Mouse (Mus musculus): Measurements from ENCODE around the gene Abhd17b. TPM values are rescaled to one million over a fixed set of nuclear protein-coding genes. Genes with fewer than 3 reads are reported as not detected.

Gene Abhd17b
- polyA plus RNA-seq, 1 experiment from 2014 or later = 47.1 TPM

DNA sequence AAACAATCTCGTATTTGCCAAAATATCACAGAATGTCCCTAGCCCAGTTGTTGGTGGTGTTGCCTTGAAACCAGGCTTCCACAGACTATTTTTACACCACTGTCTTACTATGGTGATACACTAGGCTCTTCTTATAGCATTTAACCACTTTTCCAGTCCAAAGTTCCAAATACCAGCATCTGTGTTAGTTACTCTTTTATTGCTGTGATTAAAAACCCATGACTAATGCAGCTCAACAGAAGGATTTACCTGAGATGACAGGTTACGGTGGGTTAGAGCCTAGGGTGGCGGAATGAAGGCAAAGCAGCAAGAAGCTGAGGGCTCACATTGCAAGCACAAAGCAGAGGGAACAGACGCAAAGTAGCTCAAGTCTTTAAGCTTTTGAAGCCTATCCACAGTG lies 16.7 kb downstream of the Abhd17b start:
- no peaks in the 10 kb centered on the region for H3K36me3 ChIP-seq (ENCODE audit: control insufficient read depth, insufficient read depth, low read length)
- ATAC-seq (replicated peaks; ENCODE audit: low FRiP score) = no peak
- H3K27ac ChIP-seq (ENCODE audit: low read depth, low read length) = no peak overlapping the region
- H3K9ac ChIP-seq (ENCODE audit: low read length) = no peak overlapping the region
- H3K9me3 ChIP-seq (ENCODE audit: control insufficient read depth, low read length) = no peaks in the 10 kb centered on the region; the same call in 1 of the 2 replicates
- 93% methylated on average over 4 of the region's 4 CpGs for WGBS
- no peak overlapping the region for H3K4me3 ChIP-seq (ENCODE audit: low read depth, low read length)
- H3K4me2 ChIP-seq (ENCODE audit: low read depth, low read length, severe bottlenecking) = no peak overlapping the region
- no peaks in the 10 kb centered on the region for H3K4me1 ChIP-seq (replicated peaks; ENCODE audit: control insufficient read depth, insufficient read depth, low read length)
- H3K27me3 ChIP-seq (ENCODE audit: control insufficient read depth, insufficient read depth, low read length) = no peaks in the 10 kb centered on the region
- DNase-seq (ENCODE audit: low spot score) = no peak

DNA sequence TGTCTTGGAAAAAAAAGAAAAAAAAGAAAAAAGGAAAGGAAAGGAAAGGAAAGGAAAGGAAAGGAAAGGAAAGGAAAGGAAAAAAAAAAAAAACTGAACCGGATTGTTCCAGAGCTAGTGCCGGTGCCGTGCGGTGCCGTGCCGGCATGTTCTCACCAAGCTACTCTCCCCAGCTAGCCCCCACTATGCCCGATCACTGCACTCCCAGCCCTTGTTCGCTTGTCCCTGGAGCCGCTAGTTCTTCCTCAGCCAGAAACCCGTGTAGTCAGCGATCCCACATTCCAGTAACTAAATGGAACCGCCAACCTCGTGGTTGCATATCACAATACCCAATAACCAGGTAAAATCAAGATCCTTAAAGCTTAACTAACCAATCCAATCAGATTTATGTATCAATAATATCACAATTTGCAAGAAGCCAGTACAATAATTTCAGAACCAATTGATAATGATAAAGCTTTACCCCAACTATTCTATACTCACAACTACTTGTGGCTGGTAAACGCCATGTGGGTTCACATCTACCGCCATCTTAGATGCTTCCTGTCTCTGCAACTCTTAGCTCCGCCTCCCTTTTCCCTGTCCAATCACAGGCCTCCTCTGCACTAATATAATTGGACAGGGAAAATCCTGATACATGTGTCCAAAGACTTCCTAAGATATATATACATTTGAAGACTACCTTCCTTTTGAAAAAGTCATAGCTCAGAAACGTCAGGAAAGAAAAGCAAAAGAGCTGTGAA lies 21.5 kb downstream of the Abhd17b start:
- no peak overlapping the region for H3K4me3 ChIP-seq (ENCODE audit: low read depth, low read length)
- H3K9ac ChIP-seq (ENCODE audit: low read length) = no peak overlapping the region
- H3K27me3 ChIP-seq (ENCODE audit: control insufficient read depth, insufficient read depth, low read length) = no peaks in the 10 kb centered on the region
- no peak overlapping the region for H3K4me2 ChIP-seq (ENCODE audit: low read depth, low read length, severe bottlenecking)
- ATAC-seq (replicated peaks; ENCODE audit: low FRiP score) (no peak), DNase-seq (ENCODE audit: low spot score) (no peak)
- 97% methylated on average over 17 of the region's 17 CpGs for WGBS
- no peak overlapping the region for H3K27ac ChIP-seq (ENCODE audit: low read depth, low read length)
- no peaks in the 10 kb centered on the region; the same call in 1 of the 2 replicates for H3K9me3 ChIP-seq (ENCODE audit: control insufficient read depth, low read length)
- H3K4me1 ChIP-seq (replicated peaks; ENCODE audit: control insufficient read depth, insufficient read depth, low read length) = no peaks in the 10 kb centered on the region
- H3K36me3 ChIP-seq (ENCODE audit: control insufficient read depth, insufficient read depth, low read length) = no peaks in the 10 kb centered on the region

DNA sequence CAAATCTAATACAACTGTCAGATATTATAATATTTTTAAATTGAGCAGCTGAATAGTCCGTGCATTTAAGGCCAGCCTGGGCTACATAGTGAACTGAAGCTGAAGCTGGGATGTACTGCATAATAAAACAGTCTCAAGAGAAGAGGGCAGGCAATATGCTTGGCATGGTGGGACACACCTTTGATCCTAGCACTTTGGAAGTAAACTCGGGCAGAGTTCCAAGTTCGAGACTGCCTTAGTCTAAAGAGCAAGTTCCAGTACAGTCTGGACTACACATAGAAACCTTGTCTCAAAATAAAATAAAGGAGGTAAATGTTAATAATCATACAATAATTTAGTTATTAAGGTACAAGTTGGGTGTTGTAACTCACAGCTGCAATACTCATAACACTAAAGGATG lies 27.1 kb downstream of the Abhd17b start:
- no peak overlapping the region for H3K9ac ChIP-seq (ENCODE audit: low read length)
- no peak overlapping the region for H3K4me2 ChIP-seq (ENCODE audit: low read depth, low read length, severe bottlenecking)
- no peaks in the 10 kb centered on the region for H3K4me1 ChIP-seq (replicated peaks; ENCODE audit: control insufficient read depth, insufficient read depth, low read length)
- H3K27ac ChIP-seq (ENCODE audit: low read depth, low read length) = no peak overlapping the region
- no peaks in the 10 kb centered on the region; the same call in 1 of the 2 replicates for H3K9me3 ChIP-seq (ENCODE audit: control insufficient read depth, low read length)
- H3K4me3 ChIP-seq (ENCODE audit: low read depth, low read length) = no peak overlapping the region
- DNase-seq (ENCODE audit: low spot score) (no peak), ATAC-seq (replicated peaks; ENCODE audit: low FRiP score) (no peak)
- WGBS = over 99% methylated on average over 3 of the region's 3 CpGs
- no peaks in the 10 kb centered on the region; the same call in 1 of the 2 replicates for H3K36me3 ChIP-seq (ENCODE audit: control insufficient read depth, insufficient read depth, low read length)
- no peaks in the 10 kb centered on the region for H3K27me3 ChIP-seq (ENCODE audit: control insufficient read depth, insufficient read depth, low read length)

DNA sequence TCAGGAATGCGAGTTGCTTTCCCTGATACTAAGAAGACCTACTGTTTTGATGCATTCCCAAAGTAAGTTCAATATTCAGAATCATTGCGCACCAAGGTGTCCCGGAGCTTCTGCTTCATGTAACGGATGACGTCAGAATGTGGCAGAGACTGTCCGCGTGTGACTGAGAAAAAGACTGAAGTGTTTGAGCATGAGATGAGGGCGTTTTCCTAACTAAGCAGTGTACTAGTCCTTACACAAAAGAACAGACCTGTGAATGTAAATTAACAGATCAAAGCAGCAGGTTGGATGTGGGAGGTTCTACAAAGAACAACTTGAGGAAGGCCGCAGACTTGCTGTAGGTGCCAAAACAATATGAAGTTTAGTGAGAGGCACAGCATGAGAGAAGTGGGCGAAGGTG lies 28.0 kb downstream of the Abhd17b start:
- H3K36me3 ChIP-seq (ENCODE audit: control insufficient read depth, insufficient read depth, low read length) = no peaks in the 10 kb centered on the region; the same call in 1 of the 2 replicates
- 93% methylated on average over 10 of the region's 10 CpGs for WGBS

DNA sequence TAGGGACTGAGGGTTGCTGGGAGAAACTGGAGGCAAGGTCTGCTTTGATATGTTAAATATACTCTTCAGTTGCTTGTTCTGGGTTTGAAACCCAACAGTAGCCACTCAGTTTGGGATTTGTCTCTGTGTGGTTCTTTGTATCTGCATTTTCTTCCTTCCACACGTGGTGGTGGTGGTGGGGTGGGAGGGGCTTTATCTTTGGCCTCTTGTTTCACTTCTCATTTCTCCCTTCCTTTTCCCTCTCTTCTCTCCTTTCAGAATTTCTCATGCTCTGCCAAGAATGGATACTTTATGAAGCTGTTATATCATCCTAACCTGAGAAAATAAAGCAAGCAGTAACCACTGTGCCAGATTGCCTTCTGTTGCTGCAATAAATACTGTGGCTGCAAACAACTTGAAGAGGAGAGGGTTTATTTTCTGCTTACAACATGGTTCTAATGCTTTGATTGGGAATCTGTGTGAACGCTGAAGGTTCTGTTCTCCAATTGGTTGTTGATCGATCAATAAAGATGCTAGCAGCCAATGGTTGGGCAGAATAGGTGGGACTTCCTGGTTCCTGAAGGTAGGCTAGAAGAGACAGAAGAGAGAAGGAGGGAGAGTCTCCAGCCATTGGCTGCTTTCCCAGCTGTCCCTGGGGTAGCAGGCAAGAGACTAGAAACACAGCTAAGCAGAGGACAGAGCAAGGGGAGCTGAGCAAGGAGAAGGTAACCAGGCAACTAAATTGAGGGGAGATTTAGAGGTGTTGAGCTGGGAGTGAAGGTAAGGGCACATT lies 60.5 kb downstream of the Abhd17b start:
- no peaks in the 10 kb centered on the region for H3K9me3 ChIP-seq (ENCODE audit: control insufficient read depth, low read length)
- DNase-seq (ENCODE audit: low spot score) (no peak), ATAC-seq (replicated peaks; ENCODE audit: low FRiP score) (no peak)
- no peaks in the 10 kb centered on the region for H3K4me1 ChIP-seq (replicated peaks; ENCODE audit: control insufficient read depth, insufficient read depth, low read length)
- H3K4me3 ChIP-seq (ENCODE audit: low read depth, low read length) = no peak overlapping the region
- H3K27me3 ChIP-seq (ENCODE audit: control insufficient read depth, insufficient read depth, low read length) = no peaks in the 10 kb centered on the region
- 73% methylated on average over 3 of the region's 3 CpGs for WGBS
- H3K9ac ChIP-seq (ENCODE audit: low read length) = no peak overlapping the region
- no peak overlapping the region for H3K4me2 ChIP-seq (ENCODE audit: low read depth, low read length, severe bottlenecking)
- H3K36me3 ChIP-seq (ENCODE audit: control insufficient read depth, insufficient read depth, low read length) = no peaks in the 10 kb centered on the region
- H3K27ac ChIP-seq (ENCODE audit: low read depth, low read length) = no peak overlapping the region

More for the DNA sequence above, 28.0 kb downstream of the Abhd17b start:
- Histone ChIP-seq H3K4me3 (ENCODE audit: low read depth, low read length) (no peak overlapping the region), H3K9me3 (ENCODE audit: control insufficient read depth, low read length) (no peaks in the 10 kb centered on the region), H3K4me2 (ENCODE audit: low read depth, low read length, severe bottlenecking) (no peak overlapping the region), H3K9ac (ENCODE audit: low read length) (no peak overlapping the region), H3K27me3 (ENCODE audit: control insufficient read depth, insufficient read depth, low read length) (no peaks in the 10 kb centered on the region), H3K27ac (ENCODE audit: low read depth, low read length) (no peak overlapping the region), H3K4me1 (replicated peaks; ENCODE audit: control insufficient read depth, insufficient read depth, low read length) (no peaks in the 10 kb centered on the region)
- ATAC-seq (replicated peaks; ENCODE audit: low FRiP score) (no peak), DNase-seq (ENCODE audit: low spot score) (no peak)

DNA sequence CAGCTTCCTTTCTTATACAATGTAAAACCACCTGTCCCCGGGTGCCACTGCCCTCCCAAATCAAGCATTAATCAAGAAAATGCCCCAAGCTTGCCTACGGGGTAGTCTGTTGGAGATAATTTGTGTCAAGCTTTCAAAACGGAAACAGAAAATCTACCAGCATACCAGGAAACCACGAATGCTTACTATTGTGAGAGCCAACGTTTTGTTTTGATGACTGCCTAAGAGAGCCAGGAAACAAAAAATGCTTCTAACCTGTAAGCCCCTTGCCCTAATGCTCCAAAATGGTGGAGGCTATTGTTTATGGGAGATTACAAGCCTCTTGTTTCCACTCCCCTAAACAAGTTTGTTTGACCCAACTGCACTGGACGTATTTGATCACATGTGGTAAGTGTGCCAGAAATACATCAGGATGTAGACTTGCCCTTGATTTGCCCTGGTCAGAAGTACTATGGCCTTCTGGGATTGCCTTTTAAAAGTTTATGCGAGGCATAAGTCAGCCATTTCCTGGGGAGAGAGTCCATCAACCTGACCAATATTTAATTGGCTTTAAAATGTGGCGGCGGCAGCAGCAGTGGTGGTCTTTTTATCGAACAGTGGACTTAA lies 61.4 kb downstream of the Abhd17b start:
- H3K9me3 ChIP-seq (ENCODE audit: control insufficient read depth, low read length) = no peaks in the 10 kb centered on the region
- WGBS = 86% methylated on average over 10 of the region's 10 CpGs
- no peak overlapping the region for H3K27ac ChIP-seq (ENCODE audit: low read depth, low read length)
- no peak for ATAC-seq (replicated peaks; ENCODE audit: low FRiP score)
- H3K4me3 ChIP-seq (ENCODE audit: low read depth, low read length) = no peak overlapping the region
- no peaks in the 10 kb centered on the region for H3K27me3 ChIP-seq (ENCODE audit: control insufficient read depth, insufficient read depth, low read length)
- no peaks in the 10 kb centered on the region for H3K4me1 ChIP-seq (replicated peaks; ENCODE audit: control insufficient read depth, insufficient read depth, low read length)
- DNase-seq (ENCODE audit: low spot score) = no peak
- H3K9ac ChIP-seq (ENCODE audit: low read length) = no peak overlapping the region
- no peak overlapping the region for H3K4me2 ChIP-seq (ENCODE audit: low read depth, low read length, severe bottlenecking)
- no peaks in the 10 kb centered on the region for H3K36me3 ChIP-seq (ENCODE audit: control insufficient read depth, insufficient read depth, low read length)

DNA sequence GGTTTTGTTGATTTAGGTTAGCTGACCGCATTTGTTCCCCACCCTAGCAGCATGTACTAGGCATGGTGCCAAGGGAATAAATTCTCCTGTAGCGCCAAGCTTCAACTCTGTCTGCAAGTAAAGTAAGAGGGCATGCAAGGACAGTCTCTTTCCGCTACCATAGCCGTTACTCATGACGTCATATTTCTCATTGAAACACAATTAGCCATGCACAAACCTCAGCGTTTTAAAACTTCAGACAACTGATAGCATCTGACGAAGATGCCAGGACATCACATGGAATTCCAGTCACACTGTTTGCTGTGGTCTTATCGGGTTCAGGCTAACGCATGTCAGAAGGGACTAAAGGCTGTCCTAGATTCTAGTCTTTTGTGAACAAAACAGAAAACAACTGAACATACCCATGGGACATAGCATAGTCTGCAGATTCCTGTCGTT lies 62.0 kb downstream of the Abhd17b start:
- ATAC-seq (replicated peaks; ENCODE audit: low FRiP score) (no peak), DNase-seq (ENCODE audit: low spot score) (no peak)
- no peak overlapping the region for H3K4me2 ChIP-seq (ENCODE audit: low read depth, low read length, severe bottlenecking)
- H3K9me3 ChIP-seq (ENCODE audit: control insufficient read depth, low read length) = no peaks in the 10 kb centered on the region
- H3K4me3 ChIP-seq (ENCODE audit: low read depth, low read length) = no peak overlapping the region
- no peaks in the 10 kb centered on the region for H3K36me3 ChIP-seq (ENCODE audit: control insufficient read depth, insufficient read depth, low read length)
- no peaks in the 10 kb centered on the region for H3K27me3 ChIP-seq (ENCODE audit: control insufficient read depth, insufficient read depth, low read length)
- 85% methylated on average over 10 of the region's 10 CpGs for WGBS
- no peaks in the 10 kb centered on the region for H3K4me1 ChIP-seq (replicated peaks; ENCODE audit: control insufficient read depth, insufficient read depth, low read length)
- H3K9ac ChIP-seq (ENCODE audit: low read length) = no peak overlapping the region
- no peak overlapping the region for H3K27ac ChIP-seq (ENCODE audit: low read depth, low read length)

DNA sequence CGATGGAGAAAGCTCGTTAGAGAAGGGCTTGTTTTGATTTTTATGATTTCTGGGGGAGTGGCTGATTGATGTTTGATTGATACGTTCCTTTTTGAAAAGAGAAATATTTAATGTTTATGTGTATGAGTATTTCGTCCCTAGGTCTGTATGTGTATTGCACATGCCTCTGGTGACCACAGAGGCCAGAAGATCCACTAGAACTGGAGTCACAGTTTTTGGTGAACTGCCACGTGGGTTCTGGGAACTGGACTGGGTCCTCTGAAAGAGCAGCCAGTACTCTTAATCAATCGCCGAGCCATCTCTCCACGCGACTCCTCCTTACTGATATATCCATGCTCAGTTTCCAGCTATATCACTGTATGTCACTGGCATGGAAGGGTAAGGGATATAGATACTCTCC lies 62.5 kb downstream of the Abhd17b start:
- Histone ChIP-seq H3K4me1 (replicated peaks; ENCODE audit: control insufficient read depth, insufficient read depth, low read length) (no peaks in the 10 kb centered on the region), H3K27me3 (ENCODE audit: control insufficient read depth, insufficient read depth, low read length) (no peaks in the 10 kb centered on the region), H3K4me3 (ENCODE audit: low read depth, low read length) (no peak overlapping the region), H3K36me3 (ENCODE audit: control insufficient read depth, insufficient read depth, low read length) (no peaks in the 10 kb centered on the region), H3K9me3 (ENCODE audit: control insufficient read depth, low read length) (no peaks in the 10 kb centered on the region), H3K9ac (ENCODE audit: low read length) (no peak overlapping the region), H3K4me2 (ENCODE audit: low read depth, low read length, severe bottlenecking) (no peak overlapping the region), H3K27ac (ENCODE audit: low read depth, low read length) (no peak overlapping the region)
- ATAC-seq (replicated peaks; ENCODE audit: low FRiP score) (no peak), DNase-seq (ENCODE audit: low spot score) (no peak)
- WGBS = 92% methylated on average over 9 of the region's 9 CpGs
